Mouse (Mus musculus): ENCODE measurements at regions not wholly inside any gene's neighbourhood (a gene's known extent, or its start where the extent isn't known, plus 50 kb on each side); places are given as distances from the start of the nearest gene placed in this dataset.

DNA sequence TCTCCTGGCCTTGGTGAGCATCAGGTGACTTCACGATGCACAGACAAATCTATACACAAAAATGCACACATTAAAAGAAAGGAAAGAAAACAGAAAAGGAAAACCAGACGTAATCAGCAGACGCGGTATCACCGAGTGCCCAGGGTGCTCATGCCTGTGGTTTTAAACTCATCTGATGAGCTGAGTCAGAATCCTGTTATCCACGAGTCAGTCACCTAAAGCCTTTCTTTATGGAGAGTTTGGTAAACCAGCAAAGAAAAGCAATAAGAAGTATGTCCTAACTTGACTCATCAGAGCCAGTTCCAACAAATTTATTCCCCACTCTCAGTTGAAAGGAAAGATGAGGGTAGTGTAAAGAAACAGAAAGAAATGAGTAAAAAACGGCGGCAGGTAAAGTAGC lies 391.5 kb downstream of the Cd83 start:
- ATAC-seq (replicated peaks; ENCODE audit: low FRiP score, low TSS enrichment, low read depth) (no peak), DNase-seq (ENCODE audit: low spot score) (no peak)
- WGBS = 91% methylated on average over 8 of the region's 8 CpGs
- Histone ChIP-seq H3K4me1 (replicated peaks; ENCODE audit: control insufficient read depth, insufficient read depth, low read length) (no peaks in the 10 kb centered on the region), H3K4me2 (ENCODE audit: low read length) (no peak overlapping the region), H3K9me3 (ENCODE audit: control insufficient read depth, low read length) (no peaks in the 10 kb centered on the region), H3K27me3 (replicated peaks; ENCODE audit: control insufficient read depth, insufficient read depth, low read length) (no peaks in the 10 kb centered on the region), H3K36me3 (ENCODE audit: control insufficient read depth, insufficient read depth, low read length) (no peaks in the 10 kb centered on the region), H3K27ac (ENCODE audit: low read depth) (no peak overlapping the region), H3K4me3 (ENCODE audit: low read depth, low read length) (no peak overlapping the region), H3K9ac (ENCODE audit: low read length) (no peak overlapping the region)

- H3K4me1 ChIP-seq (replicated peaks; ENCODE audit: control insufficient read depth, insufficient read depth, low read length) = no peaks in the 10 kb centered on the region
These were observed 393.4 kb downstream of the Cd83 start for GRCm38 (mm10) chr13:44178006-44178405.

DNA sequence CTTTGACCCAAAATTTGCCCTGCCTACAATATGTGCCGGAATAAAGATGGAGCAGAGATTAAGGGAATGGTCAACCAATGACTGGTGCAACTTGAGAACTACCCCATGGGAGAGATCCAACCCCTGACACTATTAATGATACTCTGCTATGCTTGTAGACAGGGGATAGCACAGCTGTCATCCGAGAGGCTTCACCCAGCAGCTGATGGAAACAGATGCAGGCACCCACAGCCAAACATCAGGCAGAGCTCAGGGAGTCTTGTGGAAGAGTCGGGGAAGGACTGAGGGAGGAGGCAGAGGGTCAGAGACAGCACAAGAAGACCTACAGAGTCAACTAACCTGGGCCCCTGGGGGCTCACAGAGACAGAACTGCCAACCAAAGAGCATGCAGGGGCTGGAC lies 395.8 kb downstream of the Cd83 start:
- Histone ChIP-seq H3K9me3 (ENCODE audit: control insufficient read depth, low read length) (no peaks in the 10 kb centered on the region), H3K27me3 (replicated peaks; ENCODE audit: control insufficient read depth, insufficient read depth, low read length) (no peaks in the 10 kb centered on the region), H3K36me3 (ENCODE audit: control insufficient read depth, insufficient read depth, low read length) (no peaks in the 10 kb centered on the region), H3K4me2 (ENCODE audit: low read length) (no peak overlapping the region), H3K9ac (ENCODE audit: low read length) (no peak overlapping the region), H3K27ac (ENCODE audit: low read depth) (no peak overlapping the region), H3K4me3 (ENCODE audit: low read depth, low read length) (no peak overlapping the region), H3K4me1 (replicated peaks; ENCODE audit: control insufficient read depth, insufficient read depth, low read length) (no peaks in the 10 kb centered on the region)
- 79% methylated on average over 3 of the region's 3 CpGs for WGBS
- ATAC-seq (replicated peaks; ENCODE audit: low FRiP score, low TSS enrichment, low read depth) (no peak), DNase-seq (ENCODE audit: low spot score) (no peak)

More at GRCm38 (mm10) chr13:44178006-44178405, 393.4 kb downstream of the Cd83 start:
- Histone ChIP-seq H3K4me3 (ENCODE audit: low read depth, low read length) (no peak overlapping the region), H3K27me3 (replicated peaks; ENCODE audit: control insufficient read depth, insufficient read depth, low read length) (no peaks in the 10 kb centered on the region), H3K4me2 (ENCODE audit: low read length) (no peak overlapping the region), H3K9ac (ENCODE audit: low read length) (no peak overlapping the region), H3K9me3 (ENCODE audit: control insufficient read depth, low read length) (no peaks in the 10 kb centered on the region), H3K36me3 (ENCODE audit: control insufficient read depth, insufficient read depth, low read length) (no peaks in the 10 kb centered on the region), H3K27ac (ENCODE audit: low read depth) (no peak overlapping the region)
- ATAC-seq (replicated peaks; ENCODE audit: low FRiP score, low TSS enrichment, low read depth) = no peak
- DNase-seq (ENCODE audit: low spot score) = no peak
- 78% methylated on average over 6 of the region's 6 CpGs for WGBS

DNA sequence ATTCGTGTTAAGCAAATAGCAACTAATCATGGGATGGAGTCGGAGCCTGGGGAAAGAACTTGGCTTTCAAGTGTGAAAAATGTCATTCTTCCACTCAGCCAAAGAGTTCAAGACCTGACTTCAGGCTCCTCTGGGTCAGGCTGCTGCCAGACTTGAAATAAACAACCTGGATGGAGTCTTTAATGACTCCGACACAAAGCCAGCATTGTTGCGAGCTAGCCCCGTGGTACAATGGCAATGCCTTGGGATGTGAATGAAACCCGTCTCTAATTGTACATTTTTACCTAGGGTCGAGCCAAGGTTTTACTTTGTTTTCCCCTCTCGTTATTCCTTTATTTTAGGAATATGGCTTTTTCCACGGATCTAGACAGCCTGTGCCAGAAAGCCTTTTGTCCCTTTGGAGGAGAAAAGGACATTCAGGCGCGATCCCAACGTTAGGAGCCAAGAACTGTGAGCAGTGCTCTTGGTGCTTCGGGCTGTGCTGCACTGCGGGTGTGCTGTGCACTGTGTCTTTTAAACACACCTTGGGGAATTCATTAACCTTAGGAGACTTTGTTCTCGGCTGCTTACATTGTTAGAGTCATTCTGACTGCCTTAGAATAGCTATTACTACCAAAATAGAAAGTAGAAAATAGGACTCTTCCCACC lies 398.1 kb downstream of the Cd83 start:
- H3K4me3 ChIP-seq (ENCODE audit: low read depth, low read length) = no peak overlapping the region
- H3K4me2 ChIP-seq (ENCODE audit: low read length) = no peak overlapping the region
- DNase-seq (ENCODE audit: low spot score) = no peak
- H3K27me3 ChIP-seq (replicated peaks; ENCODE audit: control insufficient read depth, insufficient read depth, low read length) = no peaks in the 10 kb centered on the region
- H3K36me3 ChIP-seq (ENCODE audit: control insufficient read depth, insufficient read depth, low read length) = no peaks in the 10 kb centered on the region
- H3K27ac ChIP-seq (ENCODE audit: low read depth) = no peak overlapping the region
- H3K9ac ChIP-seq (ENCODE audit: low read length) = no peak overlapping the region
- no peaks in the 10 kb centered on the region for H3K9me3 ChIP-seq (ENCODE audit: control insufficient read depth, low read length)
- no peak for ATAC-seq (replicated peaks; ENCODE audit: low FRiP score, low TSS enrichment, low read depth)
- no peaks in the 10 kb centered on the region for H3K4me1 ChIP-seq (replicated peaks; ENCODE audit: control insufficient read depth, insufficient read depth, low read length)
- WGBS = 49% methylated on average over 15 of the region's 15 CpGs

DNA sequence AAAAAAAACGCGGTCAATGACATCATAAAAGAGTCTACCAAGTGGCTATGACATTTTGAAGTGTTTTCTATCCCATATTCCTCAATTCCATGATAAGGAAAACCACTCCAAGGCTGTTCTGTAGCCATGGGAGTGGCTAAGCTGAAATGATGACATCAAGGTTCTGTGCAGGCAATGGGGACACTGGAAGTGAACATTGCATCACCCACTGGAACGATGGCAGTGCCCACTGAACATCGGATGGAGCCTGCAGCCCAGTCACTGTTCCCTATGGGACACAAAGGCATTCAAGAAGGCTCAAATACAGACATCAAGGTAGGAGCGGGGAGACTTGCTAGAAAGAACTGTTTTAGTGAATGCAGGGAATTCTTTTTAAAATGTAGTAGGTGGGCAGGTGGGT lies 410.8 kb downstream of the Cd83 start:
- H3K4me3 ChIP-seq (ENCODE audit: low read depth, low read length) = no peak overlapping the region
- no peak overlapping the region for H3K27ac ChIP-seq (ENCODE audit: low read depth)
- no peaks in the 10 kb centered on the region for H3K27me3 ChIP-seq (replicated peaks; ENCODE audit: control insufficient read depth, insufficient read depth, low read length)
- no peak overlapping the region for H3K4me2 ChIP-seq (ENCODE audit: low read length)
- no peaks in the 10 kb centered on the region for H3K4me1 ChIP-seq (replicated peaks; ENCODE audit: control insufficient read depth, insufficient read depth, low read length)
- ATAC-seq (replicated peaks; ENCODE audit: low FRiP score, low TSS enrichment, low read depth) = no peak
- H3K9me3 ChIP-seq (ENCODE audit: control insufficient read depth, low read length) = no peaks in the 10 kb centered on the region
- DNase-seq (ENCODE audit: low spot score) = no peak
- 89% methylated on average over 5 of the region's 5 CpGs for WGBS
- H3K9ac ChIP-seq (ENCODE audit: low read length) = no peak overlapping the region
- no peaks in the 10 kb centered on the region for H3K36me3 ChIP-seq (ENCODE audit: control insufficient read depth, insufficient read depth, low read length)

GRCm38 (mm10) chr13:44206042-44206441 lies 421.5 kb downstream of the Cd83 start:
- H3K4me1 ChIP-seq (replicated peaks; ENCODE audit: control insufficient read depth, insufficient read depth, low read length) = peaks cover 4% of the 10 kb centered on the region; the same call in 1 of the 2 replicates
- no peaks in the 10 kb centered on the region for H3K36me3 ChIP-seq (ENCODE audit: control insufficient read depth, insufficient read depth, low read length)
- WGBS = 83% methylated on average over 4 of the region's 4 CpGs
- no peak overlapping the region for H3K27ac ChIP-seq (ENCODE audit: low read depth)
- DNase-seq (ENCODE audit: low spot score) (no peak), ATAC-seq (replicated peaks; ENCODE audit: low FRiP score, low TSS enrichment, low read depth) (no peak)
- H3K4me2 ChIP-seq (ENCODE audit: low read length) = no peak overlapping the region
- H3K4me3 ChIP-seq (ENCODE audit: low read depth, low read length) = no peak overlapping the region
- H3K9me3 ChIP-seq (ENCODE audit: control insufficient read depth, low read length) = no peaks in the 10 kb centered on the region
- no peak overlapping the region for H3K9ac ChIP-seq (ENCODE audit: low read length)
- H3K27me3 ChIP-seq (replicated peaks; ENCODE audit: control insufficient read depth, insufficient read depth, low read length) = no peaks in the 10 kb centered on the region

DNA sequence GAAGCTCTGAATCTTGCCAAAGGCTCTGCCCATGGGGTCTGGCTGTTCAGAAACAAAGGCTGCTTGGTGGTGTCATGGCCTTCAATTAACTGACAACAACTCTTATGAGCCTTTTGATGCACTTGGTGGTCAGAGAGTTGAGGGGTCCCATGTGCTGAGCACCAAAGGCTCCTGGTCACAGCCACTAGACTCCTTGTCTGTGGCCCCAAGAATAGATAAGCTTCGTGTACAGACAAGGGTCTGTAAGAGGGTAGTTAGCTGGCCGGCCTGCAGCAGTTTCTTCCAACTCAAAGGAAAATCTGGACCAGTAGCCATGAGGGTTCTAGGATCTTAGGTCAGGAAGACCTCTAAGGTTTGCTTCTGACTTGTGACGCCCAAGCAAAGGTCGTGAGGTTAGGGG lies 421.9 kb downstream of the Cd83 start:
- no peak for DNase-seq (ENCODE audit: low spot score)
- no peak overlapping the region for H3K27ac ChIP-seq (ENCODE audit: low read depth)
- no peak overlapping the region for H3K4me3 ChIP-seq (ENCODE audit: low read depth, low read length)
- no peaks in the 10 kb centered on the region for H3K9me3 ChIP-seq (ENCODE audit: control insufficient read depth, low read length)
- H3K9ac ChIP-seq (ENCODE audit: low read length) = no peak overlapping the region
- no peaks in the 10 kb centered on the region for H3K36me3 ChIP-seq (ENCODE audit: control insufficient read depth, insufficient read depth, low read length)
- no peak overlapping the region for H3K4me2 ChIP-seq (ENCODE audit: low read length)
- 89% methylated on average over 4 of the region's 4 CpGs for WGBS
- ATAC-seq (replicated peaks; ENCODE audit: low FRiP score, low TSS enrichment, low read depth) = no peak
- no peaks in the 10 kb centered on the region for H3K27me3 ChIP-seq (replicated peaks; ENCODE audit: control insufficient read depth, insufficient read depth, low read length)
- peaks cover 4% of the 10 kb centered on the region; the same call in 1 of the 2 replicates for H3K4me1 ChIP-seq (replicated peaks; ENCODE audit: control insufficient read depth, insufficient read depth, low read length)

DNA sequence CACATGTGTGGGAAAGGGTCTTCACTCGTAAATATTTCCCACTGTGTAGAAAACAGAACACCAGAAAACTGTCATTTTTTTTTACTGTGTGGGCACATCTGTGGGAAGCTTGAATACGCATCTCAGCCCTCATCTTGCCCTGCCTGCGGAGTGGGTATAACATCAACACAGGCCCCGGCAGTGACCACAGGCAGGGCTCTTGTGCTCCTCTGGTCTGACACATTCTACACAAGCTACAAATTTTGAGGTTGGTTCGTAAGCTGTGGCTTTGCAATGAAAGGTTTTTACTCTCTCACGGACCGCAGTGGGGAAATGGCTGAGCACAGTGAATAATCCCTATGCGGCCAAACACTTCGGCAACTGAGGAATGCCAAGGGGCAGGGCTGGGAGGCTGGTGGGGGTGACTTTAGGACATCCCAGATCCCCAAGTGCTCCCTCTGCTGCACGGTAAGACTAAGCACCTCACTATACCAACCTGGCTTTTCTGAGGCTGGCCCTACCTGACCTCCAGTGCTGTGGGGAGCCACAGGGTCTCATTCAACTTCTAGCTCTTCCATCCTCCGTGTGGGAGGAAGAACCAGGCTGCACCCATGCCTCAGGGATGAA lies 422.9 kb downstream of the Cd83 start:
- Histone ChIP-seq H3K4me2 (ENCODE audit: low read length) (no peak overlapping the region), H3K4me1 (replicated peaks; ENCODE audit: control insufficient read depth, insufficient read depth, low read length) (peaks cover 4% of the 10 kb centered on the region; the same call in 1 of the 2 replicates), H3K27me3 (replicated peaks; ENCODE audit: control insufficient read depth, insufficient read depth, low read length) (no peaks in the 10 kb centered on the region), H3K36me3 (ENCODE audit: control insufficient read depth, insufficient read depth, low read length) (no peaks in the 10 kb centered on the region), H3K4me3 (ENCODE audit: low read depth, low read length) (no peak overlapping the region), H3K9ac (ENCODE audit: low read length) (no peak overlapping the region), H3K9me3 (ENCODE audit: control insufficient read depth, low read length) (no peaks in the 10 kb centered on the region), H3K27ac (ENCODE audit: low read depth) (no peak overlapping the region)
- no peak for ATAC-seq (replicated peaks; ENCODE audit: low FRiP score, low TSS enrichment, low read depth)
- 64% methylated on average over 11 of the region's 11 CpGs for WGBS
- no peak for DNase-seq (ENCODE audit: low spot score)

DNA sequence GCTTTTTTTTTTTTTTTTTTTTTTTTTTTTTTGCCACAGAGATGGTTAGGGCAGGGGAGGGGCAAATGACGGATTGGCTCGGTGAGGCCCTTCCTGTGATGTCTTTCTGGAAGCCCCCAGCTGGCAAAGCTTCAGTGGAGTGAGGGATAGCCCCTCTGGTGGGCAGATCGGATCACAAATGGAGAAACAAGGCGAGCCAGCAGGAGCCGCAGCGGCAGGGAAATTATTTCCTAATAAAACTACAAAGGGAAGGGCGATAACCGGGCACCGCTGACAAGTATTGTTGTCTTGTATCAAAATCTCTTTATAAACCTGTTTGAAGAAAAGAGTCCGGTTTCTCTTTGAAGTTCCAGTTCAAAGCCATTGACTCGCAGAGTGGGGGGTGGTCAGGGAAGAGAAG lies 424.5 kb downstream of the Cd83 start:
- Histone ChIP-seq H3K4me3 (ENCODE audit: low read depth, low read length) (no peak overlapping the region), H3K27me3 (replicated peaks; ENCODE audit: control insufficient read depth, insufficient read depth, low read length) (no peaks in the 10 kb centered on the region), H3K4me1 (replicated peaks; ENCODE audit: control insufficient read depth, insufficient read depth, low read length) (peaks cover 6% of the 10 kb centered on the region; the same call in 1 of the 2 replicates), H3K9me3 (ENCODE audit: control insufficient read depth, low read length) (no peaks in the 10 kb centered on the region), H3K4me2 (ENCODE audit: low read length) (no peak overlapping the region), H3K36me3 (ENCODE audit: control insufficient read depth, insufficient read depth, low read length) (no peaks in the 10 kb centered on the region), H3K27ac (ENCODE audit: low read depth) (no peak overlapping the region), H3K9ac (ENCODE audit: low read length) (no peak overlapping the region)
- 20% methylated on average over 11 of the region's 11 CpGs for WGBS
- no peak for DNase-seq (ENCODE audit: low spot score)
- no peak for ATAC-seq (replicated peaks; ENCODE audit: low FRiP score, low TSS enrichment, low read depth)

All from intestine, embryonic 14.5 days (tissue).